Mouse (Mus musculus) E14TG2a.4 (cell line): ENCODE measurements around the gene Olfr777.

Source experiments
- CTCF ChIP-seq: conservative IDR thresholded peaks from 2 replicates; pipeline ENCODE4 v1.5.1; 2014; ENCODE audit warnings: low read length
- NANOG ChIP-seq: IDR thresholded peaks from 2 replicates; pipeline ENCODE4 v1.6.1; 2014; ENCODE audit warnings: borderline replicate concordance, low read length, mixed read lengths
- POU5F1 ChIP-seq: IDR thresholded peaks from 2 replicates; pipeline ENCODE4 v1.6.1; 2014; ENCODE audit warnings: low read length, borderline replicate concordance

DNA sequence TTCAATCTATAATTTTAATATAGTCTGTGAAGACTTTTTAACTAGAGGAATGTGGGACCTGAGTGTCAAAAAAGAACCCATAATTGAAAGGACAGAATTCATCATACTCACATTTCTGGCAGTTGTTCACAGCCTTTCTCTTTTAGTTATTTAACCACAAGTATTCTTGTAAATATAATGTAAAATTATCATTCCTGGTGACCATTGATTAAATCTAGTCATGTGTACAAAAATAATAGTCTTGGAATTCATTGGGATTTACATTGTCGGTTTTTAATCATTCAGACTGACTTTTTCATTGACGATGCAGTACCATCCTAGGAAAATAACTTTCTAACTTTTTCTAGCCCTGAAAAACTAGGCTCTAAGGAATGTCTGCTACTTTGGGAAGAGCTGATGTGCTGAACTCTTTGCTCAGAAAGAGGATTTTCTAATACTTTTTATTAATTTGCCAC lies at the start of gene Olfr777:
- TF ChIP-seq NANOG (no peak), CTCF (no peak), POU5F1 (no peak)
